Mouse (Mus musculus) heart, postnatal 0 days (tissue): ENCODE data around the gene Qtrt2.

Experiments used
- CTCF ChIP-seq: IDR thresholded peaks from 2 replicates; pipeline ENCODE4 v1.5.1; 2016; ENCODE audit warnings: antibody characterized with exemption, control low read depth, low read depth
- EP300 ChIP-seq: IDR thresholded peaks from 2 replicates; pipeline ENCODE4 v1.6.1; 2016; ENCODE audit warnings: antibody characterized with exemption, low read depth

DNA sequence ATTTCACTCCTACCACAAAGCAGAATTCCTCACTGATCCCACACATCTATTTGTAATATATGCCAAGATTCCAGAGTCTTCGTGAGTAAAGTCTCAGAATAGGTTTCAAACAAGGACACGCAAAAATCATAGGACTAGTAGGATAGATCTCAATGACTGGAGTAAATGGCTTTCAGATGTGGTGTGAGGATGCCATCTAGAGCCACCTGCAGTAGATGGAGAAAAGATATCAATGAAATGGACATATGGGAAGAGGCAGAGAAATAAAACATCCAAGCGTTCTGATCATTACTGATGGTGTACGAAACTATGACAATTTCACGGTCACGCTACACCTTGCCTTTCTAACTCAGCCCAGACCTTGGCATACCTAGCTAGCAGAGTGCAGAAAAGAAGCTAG lies 108.2 kb downstream of the Qtrt2 start:
- no peak for TF ChIP-seq CTCF
- TF ChIP-seq EP300: no peak
